Mouse (Mus musculus) E14TG2a.4 (cell line): ENCODE results near the gene Fam98a.

Experiments
- CTCF ChIP-seq: conservative IDR thresholded peaks from 2 replicates; pipeline ENCODE4 v1.5.1; 2014; ENCODE audit warnings: low read length
- NANOG ChIP-seq: IDR thresholded peaks from 2 replicates; pipeline ENCODE4 v1.6.1; 2014; ENCODE audit warnings: borderline replicate concordance, low read length, mixed read lengths
- POU5F1 ChIP-seq: IDR thresholded peaks from 2 replicates; pipeline ENCODE4 v1.6.1; 2014; ENCODE audit warnings: low read length, borderline replicate concordance

DNA sequence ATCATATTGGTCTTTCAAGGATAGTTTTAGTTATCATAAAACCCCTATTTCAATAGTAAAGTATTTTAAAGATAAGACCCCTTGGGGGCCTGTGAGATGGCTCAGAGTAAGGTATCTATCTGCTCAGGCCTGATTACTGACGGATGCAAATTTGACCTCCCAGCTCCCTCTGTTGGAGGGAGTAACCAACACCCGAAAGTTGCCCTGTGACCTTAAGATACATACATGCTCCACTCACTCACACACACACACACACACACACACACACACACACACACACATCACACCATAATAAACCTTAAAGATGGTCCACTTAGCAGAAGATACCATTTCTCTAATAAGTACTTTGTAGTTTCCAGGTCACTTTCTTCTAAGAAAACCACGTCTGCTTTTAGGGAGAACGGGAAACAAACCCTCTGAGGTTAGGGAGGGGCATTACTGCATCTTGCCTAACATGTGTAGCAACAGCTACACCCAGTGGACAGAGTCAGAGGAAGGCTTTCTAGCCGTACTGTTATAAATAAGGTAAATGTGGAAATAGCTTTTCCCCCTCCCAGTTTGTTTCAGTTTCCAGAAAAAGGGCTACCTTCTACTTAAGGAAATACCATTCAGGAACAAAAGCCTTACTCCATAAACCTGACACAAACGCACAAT lies 15.2 kb downstream of the Fam98a start:
- peak; percentile 31; the same call in 1 of the 2 replicates for TF ChIP-seq CTCF
- TF ChIP-seq NANOG = no peak
- TF ChIP-seq POU5F1 = no peak
